Mouse (Mus musculus): ENCODE data around the gene Vgll4. TPM values are rescaled to one million over a fixed set of nuclear protein-coding genes. Genes with fewer than 3 reads are reported as not detected.

Gene Vgll4
- polyA plus RNA-seq, 1 experiment from 2014 or later: 111 TPM

DNA sequence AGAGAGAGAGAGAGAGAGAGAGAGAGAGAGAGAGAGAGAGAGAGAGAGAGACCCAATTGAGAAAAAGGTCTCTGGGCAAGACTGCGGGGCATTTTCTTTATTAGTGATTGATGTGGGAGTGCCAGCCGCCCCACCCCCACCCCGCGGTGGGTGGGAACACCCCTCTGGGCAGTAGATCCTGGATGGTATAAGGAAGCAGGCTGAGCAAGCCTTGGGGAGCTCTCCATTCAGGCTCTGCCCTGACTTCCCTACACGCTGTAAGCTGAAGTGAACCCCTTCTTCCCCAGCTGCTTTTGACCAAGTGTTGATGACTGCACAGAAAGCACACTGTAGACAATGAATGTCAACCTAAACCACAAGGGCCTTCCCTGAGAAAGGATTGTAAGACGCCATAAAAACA, 592 bp upstream of the Vgll4 start:
- H3K36me3 ChIP-seq (replicated peaks): no peaks in the 10 kb centered on the region
- peaks cover 38% of the 10 kb centered on the region for H3K4me1 ChIP-seq
- peak overlapping the region; percentile 74 for H3K4me3 ChIP-seq
- H3K27me3 ChIP-seq (replicated peaks; ENCODE audit: low read depth, poor library complexity, severe bottlenecking): peaks cover 73% of the 10 kb centered on the region
- DNase-seq (ENCODE audit: low spot score): peak; percentile 30
- 0 out of 2 replicates have a peak overlapping the region, but pooled peaks have one; percentile 79 for H3K27ac ChIP-seq (replicated peaks)
- 21% methylated on average over 6 of the region's 6 CpGs for WGBS
- no peaks in the 10 kb centered on the region for H3K9me3 ChIP-seq

GRCm38 (mm10) chr6:114968361-114969212, 1.2 kb downstream of the Vgll4 start:
- Histone ChIP-seq H3K27ac (replicated peaks) (peak overlapping the region; percentile 79), H3K27me3 (replicated peaks; ENCODE audit: low read depth, poor library complexity, severe bottlenecking) (peaks cover 69% of the 10 kb centered on the region), H3K9me3 (no peaks in the 10 kb centered on the region), H3K36me3 (replicated peaks) (no peaks in the 10 kb centered on the region), H3K4me3 (peak overlapping the region; percentile 74), H3K4me1 (peaks cover 43% of the 10 kb centered on the region)
- WGBS: under 1% methylated on average over 82 of the region's 82 CpGs
- peak; percentile 89 for DNase-seq (ENCODE audit: low spot score)

GRCm38 (mm10) chr6:114967623-114968022, 2.2 kb downstream of the Vgll4 start:
- WGBS: 52% methylated on average over 12 of the region's 12 CpGs

GRCm38 (mm10) chr6:114966396-114967154, 3.2 kb downstream of the Vgll4 start:
- DNase-seq (ENCODE audit: low spot score): no peak
- H3K36me3 ChIP-seq (replicated peaks): no peaks in the 10 kb centered on the region
- H3K9me3 ChIP-seq: no peaks in the 10 kb centered on the region
- H3K4me1 ChIP-seq: peaks cover 42% of the 10 kb centered on the region
- no peak overlapping the region for H3K4me3 ChIP-seq
- H3K27me3 ChIP-seq (replicated peaks; ENCODE audit: low read depth, poor library complexity, severe bottlenecking): peaks cover 59% of the 10 kb centered on the region
- WGBS: 63% methylated on average over 2 of the region's 2 CpGs
- no peak overlapping the region for H3K27ac ChIP-seq (replicated peaks)

More at GRCm38 (mm10) chr6:114967623-114968022, 2.2 kb downstream of the Vgll4 start:
- Histone ChIP-seq H3K27ac (replicated peaks) (no peak overlapping the region), H3K27me3 (replicated peaks; ENCODE audit: low read depth, poor library complexity, severe bottlenecking) (peaks cover 66% of the 10 kb centered on the region), H3K9me3 (no peaks in the 10 kb centered on the region), H3K4me1 (peaks cover 47% of the 10 kb centered on the region), H3K4me3 (peak overlapping the region; percentile 74), H3K36me3 (replicated peaks) (no peaks in the 10 kb centered on the region)
- DNase-seq (ENCODE audit: low spot score): no peak

DNA sequence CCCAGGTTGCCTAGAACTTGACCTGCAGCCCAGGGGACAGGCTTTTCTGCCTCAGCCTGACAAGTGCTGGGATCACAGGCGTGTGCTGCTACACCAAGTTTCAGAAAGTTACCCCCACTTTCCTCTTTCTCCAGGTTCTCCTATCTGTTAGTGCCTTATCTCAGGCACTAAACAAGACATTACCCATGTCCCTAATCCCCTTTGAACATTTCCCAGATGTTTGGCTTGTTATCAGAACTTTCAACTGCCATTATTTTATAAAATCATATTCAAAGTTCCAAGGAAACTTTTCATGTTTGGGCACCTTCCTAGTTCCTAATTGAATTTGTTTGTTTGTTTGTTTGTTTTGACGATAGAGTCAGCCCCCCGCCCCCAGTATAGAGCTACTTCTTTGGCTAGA, 4.0 kb downstream of the Vgll4 start:
- H3K27me3 ChIP-seq (replicated peaks; ENCODE audit: low read depth, poor library complexity, severe bottlenecking): peaks cover 56% of the 10 kb centered on the region
- H3K4me3 ChIP-seq: no peak overlapping the region
- H3K9me3 ChIP-seq: no peaks in the 10 kb centered on the region
- 79% methylated on average over 3 of the region's 3 CpGs for WGBS
- DNase-seq (ENCODE audit: low spot score): no peak
- H3K27ac ChIP-seq (replicated peaks): no peak overlapping the region
- H3K36me3 ChIP-seq (replicated peaks): no peaks in the 10 kb centered on the region
- peaks cover 39% of the 10 kb centered on the region for H3K4me1 ChIP-seq

GRCm38 (mm10) chr6:114965396-114965795, 4.4 kb downstream of the Vgll4 start:
- peaks cover 37% of the 10 kb centered on the region for H3K4me1 ChIP-seq
- no peak for DNase-seq (ENCODE audit: low spot score)
- peaks cover 55% of the 10 kb centered on the region for H3K27me3 ChIP-seq (replicated peaks; ENCODE audit: low read depth, poor library complexity, severe bottlenecking)
- H3K9me3 ChIP-seq: no peaks in the 10 kb centered on the region
- H3K36me3 ChIP-seq (replicated peaks): no peaks in the 10 kb centered on the region
- H3K4me3 ChIP-seq: no peak overlapping the region
- no peak overlapping the region for H3K27ac ChIP-seq (replicated peaks)
- WGBS: 82% methylated on average over 8 of the region's 8 CpGs

- H3K27ac ChIP-seq (replicated peaks): no peak overlapping the region
- H3K9me3 ChIP-seq: no peaks in the 10 kb centered on the region
- H3K4me3 ChIP-seq: no peak overlapping the region
- H3K4me1 ChIP-seq: peaks cover 25% of the 10 kb centered on the region
- no peak for DNase-seq (ENCODE audit: low spot score)
- peaks cover 44% of the 10 kb centered on the region for H3K27me3 ChIP-seq (replicated peaks; ENCODE audit: low read depth, poor library complexity, severe bottlenecking)
- WGBS: 79% methylated on average over 2 of the region's 2 CpGs
- no peaks in the 10 kb centered on the region for H3K36me3 ChIP-seq (replicated peaks)
Measured at GRCm38 (mm10) chr6:114964235-114964634, 5.6 kb downstream of the Vgll4 start.

GRCm38 (mm10) chr6:114963636-114964035, 6.2 kb downstream of the Vgll4 start:
- no peak for DNase-seq (ENCODE audit: low spot score)
- peaks cover 19% of the 10 kb centered on the region for H3K4me1 ChIP-seq
- H3K27me3 ChIP-seq (replicated peaks; ENCODE audit: low read depth, poor library complexity, severe bottlenecking): peaks cover 38% of the 10 kb centered on the region
- no peaks in the 10 kb centered on the region for H3K9me3 ChIP-seq
- H3K4me3 ChIP-seq: no peak overlapping the region
- WGBS: 49% methylated on average over 5 of the region's 5 CpGs
- H3K27ac ChIP-seq (replicated peaks): no peak overlapping the region
- no peaks in the 10 kb centered on the region for H3K36me3 ChIP-seq (replicated peaks)

GRCm38 (mm10) chr6:114961276-114962068, 8.3 kb downstream of the Vgll4 start:
- H3K4me3 ChIP-seq: no peak overlapping the region
- H3K27me3 ChIP-seq (replicated peaks; ENCODE audit: low read depth, poor library complexity, severe bottlenecking): peaks cover 16% of the 10 kb centered on the region
- no peaks in the 10 kb centered on the region for H3K9me3 ChIP-seq
- no peaks in the 10 kb centered on the region for H3K36me3 ChIP-seq (replicated peaks)
- 87% methylated on average over 10 of the region's 10 CpGs for WGBS
- no peak overlapping the region for H3K27ac ChIP-seq (replicated peaks)
- DNase-seq (ENCODE audit: low spot score): no peak
- H3K4me1 ChIP-seq: peaks cover 12% of the 10 kb centered on the region

GRCm38 (mm10) chr6:114959012-114959398, 10.8 kb downstream of the Vgll4 start:
- H3K27ac ChIP-seq (replicated peaks): no peak overlapping the region
- H3K4me1 ChIP-seq: peaks cover 11% of the 10 kb centered on the region
- DNase-seq (ENCODE audit: low spot score): no peak
- H3K4me3 ChIP-seq: no peak overlapping the region
- 88% methylated on average over 6 of the region's 6 CpGs for WGBS
- H3K9me3 ChIP-seq: no peaks in the 10 kb centered on the region
- H3K27me3 ChIP-seq (replicated peaks; ENCODE audit: low read depth, poor library complexity, severe bottlenecking): no peaks in the 10 kb centered on the region; the same call in 1 of the 2 replicates
- H3K36me3 ChIP-seq (replicated peaks): no peaks in the 10 kb centered on the region

- Histone ChIP-seq H3K9me3 (no peaks in the 10 kb centered on the region), H3K27ac (replicated peaks) (no peak overlapping the region), H3K4me1 (0 out of 2 replicates have a peak, but pooled peaks cover 6% of the 10 kb centered on the region), H3K4me3 (no peak overlapping the region), H3K36me3 (replicated peaks) (no peaks in the 10 kb centered on the region), H3K27me3 (replicated peaks; ENCODE audit: low read depth, poor library complexity, severe bottlenecking) (no peaks in the 10 kb centered on the region; the same call in 1 of the 2 replicates)
- no peak for DNase-seq (ENCODE audit: low spot score)
- WGBS: 84% methylated on average over 10 of the region's 10 CpGs
Measured at GRCm38 (mm10) chr6:114958249-114959011, 11.4 kb downstream of the Vgll4 start.
